Mouse (Mus musculus): ENCODE results near the gene Usp21.
A peak's percentile ranks its signal among the peaks of the same experiment; 100 is the strongest.

DNA sequence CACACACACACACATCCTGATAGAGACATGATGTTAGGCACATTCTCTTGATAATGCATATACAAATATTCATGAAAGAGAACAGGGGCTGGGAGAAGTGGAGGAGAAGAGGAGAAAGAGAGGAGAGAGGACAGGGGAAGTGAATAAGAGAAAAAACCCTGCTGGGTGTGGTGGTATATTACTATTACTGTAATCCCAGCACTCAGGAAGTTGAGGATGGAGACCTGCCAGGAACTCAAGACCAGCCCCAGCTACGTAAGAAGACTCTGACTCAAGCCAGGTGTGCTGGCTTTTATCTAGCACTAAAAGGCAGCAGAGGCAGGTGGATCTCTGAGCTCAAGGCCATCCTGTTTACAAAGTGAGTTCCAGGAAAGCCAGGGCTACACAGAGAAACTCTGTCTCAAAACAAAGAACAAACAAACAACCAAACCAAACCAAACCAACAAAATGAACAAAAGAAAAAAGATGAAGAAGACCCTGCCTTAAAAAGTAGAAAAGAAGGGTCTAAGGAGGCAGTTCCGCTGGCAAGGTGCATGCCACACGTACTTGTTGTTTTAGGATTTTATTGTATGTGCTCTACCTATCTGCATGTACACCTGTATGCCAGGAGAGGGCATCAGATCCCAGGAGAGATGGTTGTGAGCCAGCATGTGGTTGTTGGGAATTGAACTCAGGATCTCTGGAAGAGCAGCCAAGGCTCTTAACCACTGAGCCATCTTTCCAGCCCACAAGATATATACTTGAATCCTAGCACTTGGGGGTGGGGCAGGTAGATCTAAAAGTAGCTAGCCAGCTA, 23.9 kb downstream of the Usp21 start:
- TF ChIP-seq CTCF (IDR thresholded peaks at IDR 0.05; ENCODE audit: borderline replicate concordance, insufficient read depth, low read length): no peak
- TF ChIP-seq POLR2A (IDR thresholded peaks at IDR 0.05; ENCODE audit: low read depth, low read length): peak; percentile 34; the same call in 1 of the 2 replicates

All from embryonic fibroblast, embryonic 13.5 days (primary cell).